Mouse (Mus musculus) embryonic facial prominence, embryonic 11.5 days (tissue): ENCODE results near the gene Il11ra1. TPM values are rescaled to one million over a fixed set of nuclear protein-coding genes. Genes with fewer than 3 reads are reported as not detected.

Experiments
- ATAC-seq: fragments of 200-750 bp; cut with Nextera tagmentation; replicated peaks from 2 replicates; pipeline ENCODE4 v1.8.0; 2017; ENCODE audit warnings: low read depth; ENCODE audit not compliant: insufficient number of reproducible peaks, low FRiP score, low TSS enrichment
- DNase-seq: peaks from one replicate; pipeline ENCODE4 v3.0.0-alpha.2; 2015; ENCODE audit warnings: low spot score
- H3K27ac ChIP-seq: fragments of 300-500 bp; sonication (generic); replicated peaks from 2 replicates; pipeline ENCODE4 v1.5.1; 2014; ENCODE audit warnings: mild to moderate bottlenecking, low read depth, low read length, control low read depth
- H3K27me3 ChIP-seq: fragments of 300-500 bp; sonication (generic); 2 replicates; pipeline ENCODE4 v1.6.1; 2014; ENCODE audit warnings: mild to moderate bottlenecking, low read length, moderate library complexity, mixed read lengths; ENCODE audit not compliant: control insufficient read depth, insufficient read depth
- H3K36me3 ChIP-seq: fragments of 300-500 bp; sonication (generic); replicated peaks from 2 replicates; pipeline ENCODE4 v1.6.1; 2014; ENCODE audit warnings: low read depth, mild to moderate bottlenecking, low read length, moderate library complexity, mixed read lengths; ENCODE audit not compliant: control insufficient read depth, insufficient read depth
- H3K4me1 ChIP-seq: fragments of 300-500 bp; sonication (generic); 2 replicates; pipeline ENCODE4 v1.6.1; 2014; ENCODE audit warnings: low read length, mixed read lengths; ENCODE audit not compliant: control insufficient read depth, insufficient read depth
- H3K4me2 ChIP-seq: fragments of 300-500 bp; sonication (generic); 2 replicates; pipeline ENCODE4 v1.6.1; 2014; ENCODE audit warnings: low read depth, mild to moderate bottlenecking, control low read depth, low read length, moderate library complexity
- H3K4me3 ChIP-seq: fragments of 300-500 bp; sonication (generic); 2 replicates; pipeline ENCODE4 v1.5.1; 2014; ENCODE audit warnings: low read depth, low read length, control low read depth
- H3K9ac ChIP-seq: fragments of 300-500 bp; sonication (generic); replicated peaks from 2 replicates; pipeline ENCODE4 v1.6.1; 2014; ENCODE audit warnings: mild to moderate bottlenecking, control low read depth, low read length
- H3K9me3 ChIP-seq: fragments of 300-500 bp; sonication (generic); replicated peaks from 2 replicates; pipeline ENCODE4 v1.6.1; 2016; ENCODE audit warnings: mild to moderate bottlenecking, low read length, inconsistent platforms, mixed read lengths; ENCODE audit not compliant: control insufficient read depth
- WGBS: fragments of 180-500 bp; shearing (Covaris S2); extraction: QIAGEN DNeasy Blood & Tissue Kit; methylation state at CpG from one replicate; pipeline ENCODE4 v1.1.7; 2014; 5-methylcytosine and 5-hydroxymethylcytosine counted together
- polyA plus RNA-seq: library from polyadenylated mRNA; unstranded; fragments of >200 nt; fragmentation: Nextera tagmentation; extraction: Ambion mirVana; gene quantifications from 2 replicates; pipeline ENCODE4 v1.2.1, GENCODE M21; 2014

Il11ra1 gene
- polyA plus RNA-seq, 1 experiment from 2014 or later = 199 TPM

DNA sequence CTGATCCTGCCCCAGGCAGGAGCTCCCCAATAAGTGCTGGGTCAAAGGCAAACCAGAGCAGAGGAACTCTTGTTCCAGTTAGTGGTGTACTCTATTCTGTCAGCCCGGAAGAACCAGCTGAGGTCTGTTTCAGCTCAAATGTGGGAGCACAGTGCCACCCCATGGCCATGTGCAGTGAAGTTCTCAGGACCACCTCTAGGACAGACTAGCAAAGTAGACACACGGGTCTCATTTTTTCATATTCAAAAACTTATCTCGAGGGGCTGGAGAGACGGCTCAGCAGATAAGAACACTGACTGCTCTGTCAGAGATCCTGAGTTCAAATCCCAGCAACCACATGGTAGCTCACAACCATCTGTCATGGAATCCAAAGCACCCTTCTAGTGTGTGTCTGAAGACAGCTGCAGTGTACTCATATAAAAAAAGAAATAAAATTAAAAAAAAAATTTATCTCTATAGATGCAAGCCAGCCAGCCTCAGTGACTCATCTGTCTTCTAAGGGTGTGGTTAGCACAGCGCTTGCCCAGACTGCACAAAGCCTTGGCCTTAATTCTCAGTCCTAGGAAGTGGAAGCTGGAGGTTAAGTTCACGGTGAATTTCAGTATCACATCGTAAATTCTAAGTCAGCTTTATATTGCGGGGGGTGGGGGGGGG is 37.9 kb downstream of the Il11ra1 start:
- H3K9ac ChIP-seq = no peak overlapping the region
- no peak overlapping the region for H3K4me3 ChIP-seq
- peaks cover 1% of the 10 kb centered on the region; the same call in 1 of the 2 replicates for H3K27me3 ChIP-seq
- 0 out of 2 replicates have a peak, but pooled peaks have one; percentile 20 for ATAC-seq
- H3K27ac ChIP-seq = no peak overlapping the region
- peaks cover 3% of the 10 kb centered on the region for H3K36me3 ChIP-seq
- H3K9me3 ChIP-seq = no peaks in the 10 kb centered on the region
- no peaks in the 10 kb centered on the region for H3K4me1 ChIP-seq
- WGBS = 56% methylated on average over 8 of the region's 8 CpGs
- H3K4me2 ChIP-seq = no peak overlapping the region
- DNase-seq = peak; percentile 80

DNA sequence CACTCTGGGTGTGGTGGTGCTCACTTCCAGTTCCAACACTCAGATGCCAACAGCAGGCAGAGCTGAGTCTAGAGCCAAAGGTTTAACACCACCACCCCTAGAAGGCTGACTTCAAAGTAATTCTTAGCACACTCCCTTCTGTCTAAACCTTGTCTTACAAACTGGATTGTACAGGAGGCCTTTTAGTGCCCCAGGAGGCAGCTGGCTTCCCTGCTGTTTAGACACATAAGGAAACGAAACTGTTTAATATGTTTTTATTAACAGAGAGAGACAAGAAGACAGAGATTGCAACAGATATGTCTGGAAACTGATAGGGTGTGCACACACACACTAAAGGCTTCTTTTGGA is 38.4 kb downstream of the Il11ra1 start:
- ATAC-seq (no peak), DNase-seq (no peak)
- Histone ChIP-seq H3K4me1 (no peaks in the 10 kb centered on the region), H3K9ac (no peak overlapping the region), H3K27ac (no peak overlapping the region), H3K4me2 (no peak overlapping the region), H3K27me3 (no peaks in the 10 kb centered on the region), H3K4me3 (no peak overlapping the region), H3K36me3 (peaks cover 3% of the 10 kb centered on the region), H3K9me3 (no peaks in the 10 kb centered on the region)
- 67% methylated on average over 1 of the region's 1 CpGs for WGBS

- no peak overlapping the region for H3K4me3 ChIP-seq
- WGBS = 94% methylated on average over 13 of the region's 13 CpGs
- DNase-seq (no peak), ATAC-seq (no peak)
- H3K9me3 ChIP-seq = no peaks in the 10 kb centered on the region
- H3K27me3 ChIP-seq = no peaks in the 10 kb centered on the region
- peaks cover 3% of the 10 kb centered on the region for H3K36me3 ChIP-seq
- H3K9ac ChIP-seq = no peak overlapping the region
- no peak overlapping the region for H3K4me2 ChIP-seq
- H3K27ac ChIP-seq = no peak overlapping the region
- H3K4me1 ChIP-seq = no peaks in the 10 kb centered on the region
Measured at GRCm38 (mm10) chr4:41739260-41739659, 39.5 kb downstream of the Il11ra1 start.

DNA sequence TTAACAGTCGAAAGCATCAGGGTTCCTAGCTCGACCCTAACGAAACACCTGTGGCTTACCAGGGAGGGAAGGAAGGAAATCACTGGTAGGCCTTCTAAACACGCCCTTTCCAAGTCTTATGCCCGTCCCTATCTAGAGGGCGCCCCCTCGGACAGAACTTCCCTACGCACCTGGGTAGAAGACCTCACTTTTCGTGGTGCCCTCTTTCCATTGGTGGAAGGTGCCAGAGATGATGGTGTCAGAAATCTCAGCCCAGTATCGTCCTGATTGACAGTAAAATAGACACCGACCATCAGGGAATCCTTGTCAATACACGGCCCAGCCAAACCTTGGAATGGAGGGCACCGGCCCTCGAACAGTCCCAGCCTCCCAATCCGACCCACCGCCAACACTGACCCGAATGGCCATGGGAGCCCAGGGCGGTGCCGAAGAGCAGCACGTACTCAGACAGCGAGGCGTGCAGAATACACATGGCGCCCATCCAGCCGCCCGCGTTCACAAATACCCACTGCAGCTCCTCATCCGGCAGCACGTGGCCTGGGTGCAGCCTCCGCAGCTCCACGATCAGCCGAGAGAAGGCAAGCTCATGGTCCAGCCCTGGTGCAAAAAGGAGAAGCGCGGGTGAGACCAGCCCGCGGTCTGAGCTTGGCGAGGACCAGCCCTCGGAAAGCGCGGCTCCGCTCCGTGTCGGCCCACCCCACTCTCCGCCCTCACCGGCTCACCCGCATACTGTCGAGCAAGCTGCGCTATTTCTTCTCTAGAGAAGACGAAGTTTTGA is 40.8 kb downstream of the Il11ra1 start:
- ATAC-seq = peak; percentile 81
- H3K9ac ChIP-seq = peak overlapping the region; percentile 68
- H3K27ac ChIP-seq = peak overlapping the region; percentile 15; the same call in 1 of the 2 replicates
- peaks cover 3% of the 10 kb centered on the region for H3K36me3 ChIP-seq
- no peaks in the 10 kb centered on the region for H3K4me1 ChIP-seq
- H3K4me2 ChIP-seq = peak overlapping the region; percentile 75
- 1% methylated on average over 48 of the region's 48 CpGs for WGBS
- H3K4me3 ChIP-seq = peak overlapping the region; percentile 56
- no peaks in the 10 kb centered on the region for H3K9me3 ChIP-seq
- H3K27me3 ChIP-seq = no peaks in the 10 kb centered on the region
- DNase-seq = peak; percentile 19

GRCm38 (mm10) chr4:41741158-41741560 is 41.4 kb downstream of the Il11ra1 start:
- H3K9ac ChIP-seq = peak overlapping the region; percentile 68
- H3K4me3 ChIP-seq = peak overlapping the region; percentile 56
- no peaks in the 10 kb centered on the region for H3K4me1 ChIP-seq
- ATAC-seq = peak; percentile 93
- H3K9me3 ChIP-seq = 0 out of 2 replicates have a peak, but pooled peaks cover 4% of the 10 kb centered on the region
- peak overlapping the region; percentile 15; the same call in 1 of the 2 replicates for H3K27ac ChIP-seq
- peak; percentile 98 for DNase-seq
- H3K27me3 ChIP-seq = no peaks in the 10 kb centered on the region
- H3K36me3 ChIP-seq = peaks cover 3% of the 10 kb centered on the region
- H3K4me2 ChIP-seq = peak overlapping the region; percentile 75
- under 1% methylated on average over 26 of the region's 27 CpGs for WGBS

DNA sequence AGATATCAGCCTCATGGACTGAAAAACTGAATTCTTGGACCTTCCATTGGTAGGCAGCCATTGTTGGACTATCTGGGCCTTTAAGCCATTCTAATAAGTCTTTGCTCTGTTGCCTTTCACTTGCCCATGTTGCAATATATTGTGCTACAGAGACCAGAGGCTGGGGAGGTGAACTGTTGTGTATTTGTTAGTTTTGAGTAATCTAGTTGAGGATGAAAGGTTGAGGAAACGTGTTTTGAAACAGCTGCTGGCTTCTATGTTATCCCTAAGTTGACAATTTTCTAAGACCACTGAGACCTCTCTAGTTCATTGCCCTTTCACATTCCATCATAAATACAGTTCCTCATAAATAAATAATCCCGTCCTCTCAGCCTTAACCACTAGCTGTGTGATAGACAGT is 44.3 kb downstream of the Il11ra1 start:
- Histone ChIP-seq H3K9ac (no peak overlapping the region), H3K9me3 (0 out of 2 replicates have a peak, but pooled peaks cover 4% of the 10 kb centered on the region), H3K4me2 (no peak overlapping the region), H3K27me3 (no peaks in the 10 kb centered on the region), H3K27ac (no peak overlapping the region), H3K36me3 (no peaks in the 10 kb centered on the region), H3K4me1 (no peaks in the 10 kb centered on the region), H3K4me3 (no peak overlapping the region)
- no peak for ATAC-seq
- DNase-seq = no peak
- WGBS = 86% methylated on average over 2 of the region's 2 CpGs

- Histone ChIP-seq H3K4me2 (no peak overlapping the region), H3K4me1 (no peaks in the 10 kb centered on the region), H3K4me3 (no peak overlapping the region), H3K9ac (no peak overlapping the region), H3K27me3 (no peaks in the 10 kb centered on the region), H3K9me3 (0 out of 2 replicates have a peak, but pooled peaks cover 4% of the 10 kb centered on the region), H3K27ac (no peak overlapping the region), H3K36me3 (no peaks in the 10 kb centered on the region)
- ATAC-seq = no peak
- no peak for DNase-seq
- WGBS = 67% methylated on average over 1 of the region's 1 CpGs
Measured at GRCm38 (mm10) chr4:41745021-41745420, 45.2 kb downstream of the Il11ra1 start.

GRCm38 (mm10) chr4:41754797-41755337 is 55.1 kb downstream of the Il11ra1 start, which contains the start of gene Galt:
Galt (plus strand) TSS chr4:41755228.
- H3K36me3 ChIP-seq = no peaks in the 10 kb centered on the region
- H3K9ac ChIP-seq = peak within 1 kb of the TSS; percentile 67
- no peaks in the 10 kb centered on the region for H3K4me1 ChIP-seq
- peak within 1 kb of the TSS; percentile 88 for H3K4me2 ChIP-seq
- peak within 1 kb of the TSS; percentile 65 for H3K27ac ChIP-seq
- no peaks in the 10 kb centered on the region for H3K27me3 ChIP-seq
- peak within 1 kb of the TSS; percentile 67 for H3K4me3 ChIP-seq
- 11% methylated on average over 14 of the region's 14 CpGs for WGBS
- DNase-seq = no peak
- 0 out of 2 replicates have a peak, but pooled peaks have one; percentile 29 for ATAC-seq
- no peaks in the 10 kb centered on the region for H3K9me3 ChIP-seq
